ENCODE assay signal across 8 mouse cellular contexts in the genomic region with DNA sequence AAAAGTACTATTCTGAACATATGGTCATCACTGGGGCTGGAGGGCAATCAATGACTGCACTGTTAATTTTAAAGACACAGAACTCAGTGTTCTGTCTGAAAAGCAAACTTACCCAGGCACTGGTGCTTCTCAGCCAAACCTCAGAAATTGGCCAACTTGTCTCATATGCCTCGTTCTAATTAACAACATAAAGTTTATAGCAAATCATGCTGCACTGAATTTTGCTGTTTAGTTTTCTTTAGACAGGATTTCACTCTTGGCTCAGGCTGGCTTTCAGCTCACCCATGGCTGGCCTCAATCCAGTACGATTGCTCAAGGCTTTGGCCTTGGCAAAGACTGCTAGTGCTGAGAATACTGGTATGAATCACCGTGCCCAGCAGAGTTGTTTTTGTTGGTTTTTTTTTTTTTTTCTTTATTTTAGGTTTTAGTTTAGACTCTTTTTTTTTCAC. TPM values are rescaled to one million over a fixed set of nuclear protein-coding genes. Genes with fewer than 3 reads are reported as not detected.
A peak's percentile ranks its signal among the peaks of the same experiment; 100 is the strongest.
DNase-seq lines count a peak whose midpoint lies in the region; ATAC-seq and TF ChIP-seq lines count a peak whose summit lies in the region.

No protein-coding gene starts in this region.

- H3K36me3 ChIP-seq in midbrain, postnatal 0 days (ENCODE audit: insufficient read depth, low read length) = no peaks in the 10 kb centered on the region
- no peaks in the 10 kb centered on the region for H3K36me3 ChIP-seq in midbrain, embryonic 10.5 days

- ATAC-seq in midbrain, postnatal 0 days (ENCODE audit: low FRiP score) = no peak
- ATAC-seq in granulocyte monocyte progenitor cell, adult 5-6 weeks (replicated peaks; ENCODE audit: poor library complexity, severe bottlenecking) = peak; percentile 87
- peak; percentile 83 for ATAC-seq in megakaryocyte, adult 5-6 weeks (ENCODE audit: poor library complexity, severe bottlenecking)

- H3K4me3 ChIP-seq in midbrain, postnatal 0 days (ENCODE audit: low read depth, low read length) = no peak overlapping the region
- no peak overlapping the region for H3K4me3 ChIP-seq in midbrain, embryonic 10.5 days

- 54% methylated on average over 3 of the region's 3 CpGs for WGBS in midbrain, postnatal 0 days
- 89% methylated on average over 3 of the region's 3 CpGs for WGBS in midbrain, embryonic 10.5 days

- no peak overlapping the region for H3K4me2 ChIP-seq in midbrain, postnatal 0 days (ENCODE audit: low read depth, low read length, poor library complexity, severe bottlenecking)

- no peak for TF ChIP-seq CTCF in midbrain, postnatal 0 days (IDR thresholded peaks at IDR 0.05)

- H3K9me3 ChIP-seq in midbrain, postnatal 0 days (ENCODE audit: low read length) = no peaks in the 10 kb centered on the region
- no peaks in the 10 kb centered on the region for H3K9me3 ChIP-seq in midbrain, embryonic 10.5 days (replicated peaks)

- peak; percentile 81 for DNase-seq in midbrain, postnatal 0 days (ENCODE audit: low spot score)
- DNase-seq in midbrain, embryonic 10.5 days (ENCODE audit: low spot score) = no peak
- DNase-seq in cerebellum, adult 11-12 months = peak; percentile 84
- peak; percentile 47 to 66 for DNase-seq in layer of hippocampus, postnatal 10 days (ENCODE audit: low spot score in 2 of 2)
- peak; percentile 83 for DNase-seq in urinary bladder, postnatal 25 days (ENCODE audit: low spot score)
- DNase-seq in spleen, postnatal 10 days (ENCODE audit: low spot score in 2 of 2) = no peak

- no peak overlapping the region for H3K9ac ChIP-seq in midbrain, postnatal 0 days (replicated peaks; ENCODE audit: low read length, poor library complexity, severe bottlenecking)

- H3K27me3 ChIP-seq in midbrain, postnatal 0 days (ENCODE audit: insufficient read depth, low read length) = no peaks in the 10 kb centered on the region
- no peaks in the 10 kb centered on the region for H3K27me3 ChIP-seq in midbrain, embryonic 10.5 days (ENCODE audit: low read depth, poor library complexity, severe bottlenecking)

- H3K4me1 ChIP-seq in midbrain, postnatal 0 days (ENCODE audit: insufficient read depth, low read length) = no peaks in the 10 kb centered on the region
- H3K4me1 ChIP-seq in midbrain, embryonic 10.5 days = no peaks in the 10 kb centered on the region

- no peak overlapping the region for H3K27ac ChIP-seq in midbrain, postnatal 0 days (ENCODE audit: low read depth, low read length)
- H3K27ac ChIP-seq in midbrain, embryonic 10.5 days (replicated peaks) = no peak overlapping the region

RNA-seq across cellular contexts. Expression of gene Lnpep, which starts 24.0 kb away (rescaled TPM):
- 24.5 and 31.2 TPM in 2 replicates for total RNA-seq in midbrain, postnatal 0 days (2014; rRNA removed)
- 4.5 and 6.2 TPM in 2 replicates for polyA plus RNA-seq in midbrain, postnatal 0 days (2015; fragmentation: Nextera tagmentation; extraction: Ambion mirVana)
- 5.7 and 6.9 TPM in 2 replicates for polyA plus RNA-seq in midbrain, embryonic 10.5 days (2016; fragmentation: Nextera tagmentation; extraction: Ambion mirVana)
- total RNA-seq in granulocyte monocyte progenitor cell, adult 5-6 weeks (2014; fragmentation: Nextera tagmentation) = 42.2 and 46.3 TPM in 2 replicates
- 51.6 and 52.2 TPM in 2 replicates for total RNA-seq in granulocyte monocyte progenitor cell, adult 5-6 weeks (2017)
- 10 to 100 TPM; 78.6 to 79.6 TPM for total RNA-seq in layer of hippocampus, postnatal 10 days (2021)
- 89.2 and 89.9 TPM in 2 replicates for total RNA-seq in megakaryocyte, adult 5-6 weeks (2015)
- 57.6 and 72.7 TPM in 2 replicates for total RNA-seq in megakaryocyte, adult 5-6 weeks (2017)

Comparison
In these comparisons a context has a peak if more than half of its experiments do, and no peak if none do; other contexts are left out.
1. DNase-seq: peak in midbrain, postnatal 0 days (single experiment), cerebellum, adult 11-12 months (single experiment), layer of hippocampus, postnatal 10 days (2 of 2) and urinary bladder, postnatal 25 days (single experiment); none in midbrain, embryonic 10.5 days (single experiment) and spleen, postnatal 10 days (0 of 2).